Mouse (Mus musculus) left cerebral cortex, adult 11 months (tissue): Measurements from ENCODE around the gene Ppp4c.

Experiments used
- DNase-seq: peaks from one replicate; pipeline ENCODE4 v3.0.0; 2022; ENCODE audit warnings: low spot score

The Ppp4c gene

GRCm38 (mm10) chr7:126759050-126759671 is 33.1 kb downstream of the Ppp4c start, which contains the start of gene Mapk3:
Gene Mapk3 (plus strand): TSS chr7:126759601.
- DNase-seq = peak; percentile 89

- DNase-seq = no peak
These were observed 33.8 kb downstream of the Ppp4c start for GRCm38 (mm10) chr7:126758539-126758938.

- no peak for DNase-seq
These were observed 37.4 kb downstream of the Ppp4c start for GRCm38 (mm10) chr7:126754866-126755265.

- no peak for DNase-seq
These were observed 42.5 kb downstream of the Ppp4c start for GRCm38 (mm10) chr7:126749582-126750343.

- DNase-seq = no peak
These were observed 43.5 kb downstream of the Ppp4c start for GRCm38 (mm10) chr7:126748824-126749223.

- DNase-seq = no peak
These were observed 45.5 kb downstream of the Ppp4c start for GRCm38 (mm10) chr7:126746798-126747197.

GRCm38 (mm10) chr7:126746066-126746465 is 46.2 kb downstream of the Ppp4c start:
- no peak for DNase-seq

- no peak for DNase-seq
These were observed 50.3 kb downstream of the Ppp4c start for GRCm38 (mm10) chr7:126741964-126742482.

GRCm38 (mm10) chr7:126741452-126741851 is 50.8 kb downstream of the Ppp4c start:
- DNase-seq = no peak

- DNase-seq = no peak
These were observed 51.3 kb downstream of the Ppp4c start for GRCm38 (mm10) chr7:126740977-126741376.

GRCm38 (mm10) chr7:126740132-126740735 is 52.1 kb downstream of the Ppp4c start:
- no peak for DNase-seq

- no peak for DNase-seq
These were observed 52.7 kb downstream of the Ppp4c start for GRCm38 (mm10) chr7:126739551-126739950.

- DNase-seq = no peak
These were observed 56.2 kb downstream of the Ppp4c start for GRCm38 (mm10) chr7:126736122-126736521.
